Mouse (Mus musculus): ENCODE measurements at regions not wholly inside any gene's neighbourhood (a gene's known extent, or its start where the extent isn't known, plus 50 kb on each side); places are given as distances from the start of the nearest gene placed in this dataset.

- TF ChIP-seq CTCF (IDR thresholded peaks at IDR 0.05; ENCODE audit: low read depth) (no peak), EP300 (IDR thresholded peaks at IDR 0.05; ENCODE audit: low read depth) (no peak)
These were observed 99.2 kb downstream of the Rassf10 start for GRCm38 (mm10) chr7:113052952-113053351.

Measured in liver, postnatal 0 days (tissue).